In genomic region chr13:24223425-24224201, GRCm38 (mm10) we compare ENCODE assay signal across 22 mouse cellular contexts. TPM values are rescaled to one million over a fixed set of nuclear protein-coding genes. Genes with fewer than 3 reads are reported as not detected.
DNase-seq lines count a peak whose midpoint lies in the region; ATAC-seq and TF ChIP-seq lines count a peak whose summit lies in the region.
"Had no signal": no experiment of that assay in that cellular context is flagged by ENCODE, and none has a peak within 500 bp of the region (broad histone marks: within the 10 kb centered on the region; RNA-seq: fewer than 3 reads in every experiment).

No protein-coding gene starts in this region.

- H3K4me1 ChIP-seq in hindbrain, embryonic 16.5 days (ENCODE audit: control insufficient read depth, insufficient read depth, low read depth, low read length) = no peaks in the 10 kb centered on the region
- H3K4me1 ChIP-seq in midbrain, embryonic 16.5 days (ENCODE audit: control insufficient read depth, insufficient read depth, low read length) = 0 out of 2 replicates have a peak, but pooled peaks cover 2% of the 10 kb centered on the region
- peaks cover 3% of the 10 kb centered on the region for H3K4me1 ChIP-seq in cerebellum, adult 2 months (ENCODE audit: control insufficient read depth, insufficient read depth, low read length)
- H3K4me1 ChIP-seq: kidney, embryonic 15.5 days had no signal

- TF ChIP-seq CTCF in layer of hippocampus, adult 2 months (conservative IDR thresholded peaks at IDR 0.05) = no peak
- no peak for TF ChIP-seq CTCF in cerebellum, adult 2 months (IDR thresholded peaks at IDR 0.05; ENCODE audit: borderline replicate concordance, insufficient read depth, low read depth, low read length)

- ATAC-seq in hindbrain, embryonic 16.5 days = peak; percentile 79
- 0 out of 2 replicates have a peak, but pooled peaks have one; percentile 68 for ATAC-seq in midbrain, embryonic 16.5 days
- ATAC-seq: intestine, embryonic 16.5 days; liver, postnatal 0 days had no signal

- no peaks in the 10 kb centered on the region for H3K9me3 ChIP-seq in hindbrain, embryonic 16.5 days (ENCODE audit: control insufficient read depth, low read length)
- 0 out of 2 replicates have a peak, but pooled peaks cover 3% of the 10 kb centered on the region for H3K9me3 ChIP-seq in midbrain, embryonic 16.5 days (replicated peaks; ENCODE audit: control insufficient read depth, low read length, poor library complexity, severe bottlenecking)
- H3K9me3 ChIP-seq: kidney, embryonic 15.5 days had no signal

- no peaks in the 10 kb centered on the region for H3K27me3 ChIP-seq in hindbrain, embryonic 16.5 days (replicated peaks; ENCODE audit: control insufficient read depth, insufficient read depth, low read length)
- no peaks in the 10 kb centered on the region for H3K27me3 ChIP-seq in midbrain, embryonic 16.5 days (ENCODE audit: control insufficient read depth, insufficient read depth, low read depth, low read length)
- no peaks in the 10 kb centered on the region for H3K27me3 ChIP-seq in cerebellum, adult 2 months (ENCODE audit: control insufficient read depth, insufficient read depth, low read length)
- H3K27me3 ChIP-seq: kidney, embryonic 15.5 days had no signal

- H3K4me2 ChIP-seq in hindbrain, embryonic 16.5 days (ENCODE audit: low read length) = no peak overlapping the region
- H3K4me2 ChIP-seq in midbrain, embryonic 16.5 days (ENCODE audit: low read length) = no peak overlapping the region
- H3K4me2 ChIP-seq: kidney, embryonic 15.5 days had no signal

- H3K9ac ChIP-seq in hindbrain, embryonic 16.5 days (ENCODE audit: low read depth, low read length) = no peak overlapping the region
- H3K9ac ChIP-seq in midbrain, embryonic 16.5 days (ENCODE audit: low read depth, low read length) = no peak overlapping the region
- H3K9ac ChIP-seq: kidney, embryonic 15.5 days; liver, postnatal 0 days had no signal

- TF ChIP-seq POLR2A in cerebellum, adult 2 months (IDR thresholded peaks at IDR 0.05; ENCODE audit: borderline replicate concordance, insufficient read depth, low read length) = no peak

- WGBS in hindbrain, embryonic 16.5 days = 75% methylated on average over 8 of the region's 8 CpGs
- WGBS in midbrain, embryonic 16.5 days = 67% methylated on average over 8 of the region's 8 CpGs
- 66% methylated on average over 8 of the region's 8 CpGs for WGBS in cerebellum, adult 2 months

- no peak overlapping the region for H3K4me3 ChIP-seq in layer of hippocampus, adult 2 months
- H3K4me3 ChIP-seq in hindbrain, embryonic 16.5 days (ENCODE audit: low read length) = no peak overlapping the region
- no peak overlapping the region for H3K4me3 ChIP-seq in midbrain, embryonic 16.5 days (ENCODE audit: low read depth, low read length)
- H3K4me3 ChIP-seq in cerebellum, adult 2 months (replicated peaks; ENCODE audit: insufficient read depth, low read depth, low read length) = no peak overlapping the region
- H3K4me3 ChIP-seq: heart, adult 2 months; kidney, embryonic 15.5 days; myocyte had no signal

- DNase-seq in embryo, embryonic 10.5 days (ENCODE audit: low spot score) = peak; percentile 22
- no peak for DNase-seq in embryo, embryonic 9.5 days (ENCODE audit: extremely low spot score)
- DNase-seq in layer of hippocampus, adult 2 months (ENCODE audit: low spot score in 2 of 2) = no peak
- no peak for DNase-seq in layer of hippocampus, postnatal 10 days (ENCODE audit: low spot score in 2 of 2)
- no peak for DNase-seq in ovary, postnatal 36 days (ENCODE audit: low spot score)
- DNase-seq in cerebellum, adult 2 months = no peak
- DNase-seq: adrenal gland, postnatal 36 days; cerebellum, adult 8-10 months; gastrocnemius, postnatal 10 days; heart, adult 2 months; heart, postnatal 4 days; kidney, postnatal 4 days; liver, postnatal 0 days; lung, postnatal 10 days; right cerebral cortex, adult 18-20 months had no signal

- H3K27ac ChIP-seq in layer of hippocampus, adult 2 months = peak overlapping the region; percentile 55; the same call in 1 of the 2 replicates
- no peak overlapping the region for H3K27ac ChIP-seq in hindbrain, embryonic 16.5 days (ENCODE audit: low read depth, low read length)
- H3K27ac ChIP-seq in midbrain, embryonic 16.5 days (ENCODE audit: low read length) = no peak overlapping the region
- no peak overlapping the region; the same call in 1 of the 2 replicates for H3K27ac ChIP-seq in cerebellum, adult 2 months (ENCODE audit: insufficient read depth, low read length)
- H3K27ac ChIP-seq: heart, adult 2 months; kidney, embryonic 15.5 days; stomach, postnatal 0 days had no signal

- H3K36me3 ChIP-seq in hindbrain, embryonic 16.5 days (ENCODE audit: control insufficient read depth, insufficient read depth, low read length) = no peaks in the 10 kb centered on the region
- no peaks in the 10 kb centered on the region for H3K36me3 ChIP-seq in midbrain, embryonic 16.5 days (ENCODE audit: control insufficient read depth, insufficient read depth, low read length)
- H3K36me3 ChIP-seq: G1E had no signal

RNA-seq across cellular contexts. Expression of gene Carmil1, which starts 57.0 kb away (rescaled TPM):
- total RNA-seq in layer of hippocampus, adult 2 months (2021) = 10 to 100 TPM; 37.0 to 47.9 TPM
- 10 to 100 TPM; 41.0 to 44.3 TPM for total RNA-seq in layer of hippocampus, postnatal 10 days (2021)
- polyA plus RNA-seq in hindbrain, embryonic 16.5 days (2015; fragmentation: Nextera tagmentation; extraction: Ambion mirVana) = 43.5 and 50.6 TPM in 2 replicates
- 41.1 and 47.1 TPM in 2 replicates for polyA plus RNA-seq in midbrain, embryonic 16.5 days (2015; fragmentation: Nextera tagmentation; extraction: Ambion mirVana)
- polyA plus RNA-seq in cerebellum, adult 2 months (2012; rRNA removed) = 23.7 and 24.8 TPM in 2 replicates
